Mouse (Mus musculus) forebrain, embryonic 13.5 days (tissue): ENCODE data around the gene Phldb1. TPM values are rescaled to one million over a fixed set of nuclear protein-coding genes. Genes with fewer than 3 reads are reported as not detected.

Source experiments
- ATAC-seq: fragments of 200-750 bp; cut with Nextera tagmentation; 2 replicates; pipeline ENCODE4 v1.8.0; 2017
- H3K27ac ChIP-seq: fragments of 300-500 bp; sonication (generic); 2 replicates; pipeline ENCODE4 v1.5.1; 2015; ENCODE audit warnings: inconsistent platforms, mild to moderate bottlenecking, moderate library complexity
- H3K27me3 ChIP-seq: fragments of 300-500 bp; sonication (generic); 2 replicates; pipeline ENCODE4 v1.6.1; 2015; ENCODE audit warnings: mild to moderate bottlenecking, inconsistent platforms
- H3K36me3 ChIP-seq: fragments of 300-500 bp; sonication (generic); 2 replicates; pipeline ENCODE4 v1.6.1; 2015; ENCODE audit warnings: mild to moderate bottlenecking, inconsistent platforms; ENCODE audit not compliant: poor library complexity, severe bottlenecking
- H3K4me1 ChIP-seq: fragments of 300-500 bp; sonication (generic); 2 replicates; pipeline ENCODE4 v1.6.1; 2015; ENCODE audit warnings: inconsistent platforms
- H3K4me2 ChIP-seq: fragments of 300-500 bp; sonication (generic); 2 replicates; pipeline ENCODE4 v1.6.1; 2015; ENCODE audit warnings: inconsistent platforms, mild to moderate bottlenecking, moderate library complexity
- H3K4me3 ChIP-seq: fragments of 300-500 bp; sonication (generic); 2 replicates; pipeline ENCODE4 v1.5.1; 2015; ENCODE audit warnings: mild to moderate bottlenecking, inconsistent platforms
- H3K9ac ChIP-seq: fragments of 300-500 bp; sonication (generic); 2 replicates; pipeline ENCODE4 v1.6.1; 2015; ENCODE audit warnings: mild to moderate bottlenecking, inconsistent platforms
- H3K9me3 ChIP-seq: fragments of 300-500 bp; sonication (generic); replicated peaks from 2 replicates; pipeline ENCODE4 v1.6.1; 2016; ENCODE audit warnings: inconsistent platforms
- WGBS: fragments of 180-500 bp; shearing (Covaris S2); methylation state at CpG from one replicate; pipeline ENCODE4 v1.1.7; 2015; 5-methylcytosine and 5-hydroxymethylcytosine counted together
- polyA plus RNA-seq: library from polyadenylated mRNA; unstranded; fragments of >200 nt; fragmentation: Nextera tagmentation; extraction: Ambion mirVana; gene quantifications from 2 replicates; pipeline ENCODE4 v1.2.1, GENCODE M21; 2015

Phldb1 gene
- polyA plus RNA-seq, 1 experiment from 2014 or later, result 36.4 TPM

DNA sequence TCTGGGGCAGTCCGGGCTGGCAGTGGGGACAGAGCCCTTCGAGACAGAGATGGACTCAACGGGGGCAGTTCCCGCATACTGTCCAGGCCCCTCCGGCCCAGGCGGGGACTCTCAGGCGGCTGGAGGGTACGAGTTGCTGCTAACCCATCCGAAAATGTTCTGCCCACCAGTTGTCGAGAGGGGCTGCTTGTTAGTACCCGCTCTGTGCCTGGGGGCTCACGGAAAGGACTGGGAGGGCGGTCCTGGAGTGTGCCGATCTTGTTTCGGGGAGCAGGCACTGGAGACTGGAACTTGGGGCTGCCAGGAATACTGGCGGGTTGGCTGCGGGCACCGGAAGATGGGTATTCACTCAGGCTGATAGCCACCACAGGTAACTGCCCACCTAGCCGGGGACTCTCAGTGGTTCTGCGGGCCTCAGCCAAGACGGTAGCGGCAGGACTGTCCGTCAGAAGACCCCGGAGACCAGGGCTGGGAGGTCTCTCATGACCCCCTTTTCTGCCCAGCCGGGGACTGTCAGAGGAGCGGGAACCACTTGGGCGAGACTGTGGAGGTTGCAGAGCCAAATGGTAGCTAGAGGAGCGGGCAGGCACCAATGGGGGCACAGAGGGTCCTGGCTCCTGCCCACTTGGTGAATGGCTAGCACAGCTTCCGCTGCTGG is 19.2 kb downstream of the Phldb1 start:
- no peaks in the 10 kb centered on the region for H3K9me3 ChIP-seq
- peaks cover 32% of the 10 kb centered on the region for H3K4me1 ChIP-seq
- no peak overlapping the region for H3K4me3 ChIP-seq
- WGBS, result 93% methylated on average over 29 of the region's 29 CpGs
- H3K9ac ChIP-seq, result no peak overlapping the region
- H3K27ac ChIP-seq, result no peak overlapping the region
- ATAC-seq, result no peak
- H3K36me3 ChIP-seq, result peaks cover 67% of the 10 kb centered on the region
- H3K4me2 ChIP-seq, result no peak overlapping the region
- no peaks in the 10 kb centered on the region for H3K27me3 ChIP-seq

DNA sequence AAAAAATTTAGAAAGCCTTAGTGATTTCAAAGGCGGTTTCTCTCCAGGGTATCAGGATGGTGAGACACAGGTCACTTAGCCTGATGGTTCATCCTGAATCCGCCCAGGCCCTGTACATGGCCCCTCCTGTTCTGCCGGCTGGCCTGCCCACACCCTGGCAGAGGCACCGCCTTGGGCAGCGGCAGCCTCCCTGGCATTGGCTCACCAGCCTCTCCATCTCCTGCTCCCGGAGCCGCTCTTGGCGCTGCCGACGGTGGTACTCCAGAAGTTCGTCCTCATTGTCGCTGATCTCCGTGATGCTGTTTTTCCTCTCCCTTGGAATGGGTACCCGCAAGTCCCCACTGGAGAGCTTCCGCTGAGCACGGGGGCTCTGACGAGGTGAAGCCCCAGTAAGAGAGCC is 19.9 kb downstream of the Phldb1 start:
- peaks cover 75% of the 10 kb centered on the region for H3K36me3 ChIP-seq
- no peak overlapping the region for H3K27ac ChIP-seq
- H3K27me3 ChIP-seq, result no peaks in the 10 kb centered on the region
- no peak for ATAC-seq
- no peaks in the 10 kb centered on the region for H3K9me3 ChIP-seq
- no peak overlapping the region for H3K4me3 ChIP-seq
- 84% methylated on average over 17 of the region's 17 CpGs for WGBS
- H3K9ac ChIP-seq, result no peak overlapping the region
- peaks cover 25% of the 10 kb centered on the region for H3K4me1 ChIP-seq
- H3K4me2 ChIP-seq, result no peak overlapping the region

DNA sequence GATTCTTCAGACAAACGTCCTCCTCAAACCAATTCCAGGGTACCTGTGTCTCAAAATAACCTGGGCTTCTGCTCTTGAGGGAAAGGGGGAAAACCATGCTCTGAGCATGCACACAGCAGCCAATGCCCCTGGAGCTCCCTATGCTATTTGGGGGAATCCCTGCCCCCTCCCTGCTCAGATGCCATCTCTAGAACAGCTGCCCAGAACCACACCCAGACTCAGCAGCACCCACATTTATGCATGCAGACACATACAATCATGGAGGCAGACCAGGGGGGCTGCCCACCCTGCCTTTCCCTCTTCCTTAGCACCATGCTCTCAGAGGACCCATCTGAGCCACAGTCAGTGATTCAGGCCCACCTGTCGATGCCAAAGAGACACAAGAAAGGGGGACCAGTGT is 21.4 kb downstream of the Phldb1 start:
- H3K36me3 ChIP-seq, result peaks cover 83% of the 10 kb centered on the region
- no peak overlapping the region for H3K4me2 ChIP-seq
- no peaks in the 10 kb centered on the region for H3K27me3 ChIP-seq
- no peak overlapping the region for H3K4me3 ChIP-seq
- no peak overlapping the region for H3K9ac ChIP-seq
- no peak for ATAC-seq
- H3K9me3 ChIP-seq, result no peaks in the 10 kb centered on the region
- peaks cover 23% of the 10 kb centered on the region for H3K4me1 ChIP-seq
- H3K27ac ChIP-seq, result no peak overlapping the region
- 75% methylated on average over 2 of the region's 2 CpGs for WGBS

GRCm38 (mm10) chr9:44713080-44713479 is 21.9 kb downstream of the Phldb1 start:
- Histone ChIP-seq H3K27ac (no peak overlapping the region), H3K36me3 (peaks cover 83% of the 10 kb centered on the region)

GRCm38 (mm10) chr9:44711602-44712001 is 23.4 kb downstream of the Phldb1 start:
- ATAC-seq, result no peak
- H3K27me3 ChIP-seq, result no peaks in the 10 kb centered on the region
- H3K4me3 ChIP-seq, result no peak overlapping the region
- no peaks in the 10 kb centered on the region for H3K9me3 ChIP-seq
- no peak overlapping the region for H3K4me2 ChIP-seq
- WGBS, result 69% methylated on average over 17 of the region's 17 CpGs
- H3K9ac ChIP-seq, result no peak overlapping the region
- peaks cover 26% of the 10 kb centered on the region for H3K4me1 ChIP-seq
- no peak overlapping the region for H3K27ac ChIP-seq
- H3K36me3 ChIP-seq, result peaks cover 82% of the 10 kb centered on the region

More at GRCm38 (mm10) chr9:44713080-44713479, 21.9 kb downstream of the Phldb1 start:
- Histone ChIP-seq H3K9ac (no peak overlapping the region), H3K4me1 (peaks cover 24% of the 10 kb centered on the region), H3K4me3 (no peak overlapping the region), H3K27me3 (no peaks in the 10 kb centered on the region), H3K9me3 (no peaks in the 10 kb centered on the region), H3K4me2 (no peak overlapping the region)
- 92% methylated on average over 6 of the region's 6 CpGs for WGBS
- no peak for ATAC-seq

DNA sequence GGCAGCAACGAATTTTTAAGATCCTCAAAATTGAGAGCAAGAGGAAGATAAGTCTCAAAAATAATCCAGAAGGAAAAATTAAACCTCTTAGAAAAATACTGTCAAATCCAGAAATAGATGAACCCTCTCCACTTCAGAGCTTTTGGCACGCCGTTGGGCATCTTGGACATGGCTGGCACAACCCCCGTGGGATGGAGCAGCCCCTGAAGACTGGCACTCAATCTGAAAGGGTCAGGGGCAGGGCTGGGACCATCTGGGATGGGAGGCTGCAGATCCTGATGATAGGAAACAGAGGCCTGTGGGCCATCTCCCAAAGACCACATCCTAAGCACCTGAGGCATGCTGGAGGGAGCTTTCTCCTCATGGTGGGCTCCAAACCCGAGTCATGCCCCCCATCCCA is 24.8 kb downstream of the Phldb1 start:
- H3K36me3 ChIP-seq, result peaks cover 82% of the 10 kb centered on the region
- H3K9me3 ChIP-seq, result no peaks in the 10 kb centered on the region
- H3K4me1 ChIP-seq, result peaks cover 26% of the 10 kb centered on the region
- H3K27ac ChIP-seq, result no peak overlapping the region
- H3K4me3 ChIP-seq, result no peak overlapping the region
- ATAC-seq, result no peak
- H3K9ac ChIP-seq, result no peak overlapping the region; the same call in 1 of the 2 replicates
- H3K27me3 ChIP-seq, result no peaks in the 10 kb centered on the region
- WGBS, result 86% methylated on average over 5 of the region's 5 CpGs
- no peak overlapping the region for H3K4me2 ChIP-seq

DNA sequence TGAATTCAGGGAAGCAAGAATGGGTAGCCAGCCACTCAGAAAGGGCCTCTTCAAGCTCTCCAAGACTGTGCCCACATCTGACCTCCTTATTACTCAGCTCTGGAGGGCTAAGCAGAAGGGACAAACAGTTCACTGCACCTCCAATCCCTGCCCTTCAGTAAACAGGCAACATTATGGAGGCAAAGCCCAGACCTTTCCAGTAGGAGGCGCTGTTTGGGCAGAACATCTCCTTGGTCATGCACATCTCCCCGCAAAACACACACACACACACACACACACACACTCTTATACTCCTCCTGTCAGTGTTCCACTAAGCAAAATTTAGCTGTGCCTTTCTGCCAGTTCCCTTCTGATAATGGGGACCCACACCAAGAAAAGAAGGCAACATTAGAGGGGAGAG is 25.4 kb downstream of the Phldb1 start:
- Histone ChIP-seq H3K27ac (no peak overlapping the region), H3K9me3 (no peaks in the 10 kb centered on the region), H3K4me1 (peaks cover 26% of the 10 kb centered on the region), H3K9ac (no peak overlapping the region), H3K27me3 (no peaks in the 10 kb centered on the region), H3K4me3 (no peak overlapping the region), H3K36me3 (peaks cover 82% of the 10 kb centered on the region), H3K4me2 (no peak overlapping the region)
- 50% methylated on average over 2 of the region's 2 CpGs for WGBS
- ATAC-seq, result no peak

DNA sequence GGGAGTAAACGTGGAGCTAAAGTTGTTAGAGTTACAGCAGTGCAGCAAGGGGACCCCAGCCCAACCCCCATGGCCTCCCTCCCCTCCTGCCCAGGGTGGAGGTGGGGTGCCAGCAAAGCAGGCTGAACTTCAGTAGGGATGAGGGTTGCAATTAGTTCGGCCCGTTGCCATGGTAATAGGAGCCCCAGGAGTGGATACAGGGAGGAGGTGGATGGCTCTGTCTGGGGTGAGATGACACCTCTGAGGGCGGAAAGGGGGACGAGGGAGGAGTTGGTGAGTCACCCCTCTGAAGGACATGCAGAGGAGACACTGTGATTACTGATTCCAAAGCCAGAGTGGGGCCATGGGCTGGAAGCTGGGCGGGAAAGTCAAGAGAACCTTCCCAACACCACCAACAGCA is 26.1 kb downstream of the Phldb1 start:
- H3K36me3 ChIP-seq, result peaks cover 84% of the 10 kb centered on the region

DNA sequence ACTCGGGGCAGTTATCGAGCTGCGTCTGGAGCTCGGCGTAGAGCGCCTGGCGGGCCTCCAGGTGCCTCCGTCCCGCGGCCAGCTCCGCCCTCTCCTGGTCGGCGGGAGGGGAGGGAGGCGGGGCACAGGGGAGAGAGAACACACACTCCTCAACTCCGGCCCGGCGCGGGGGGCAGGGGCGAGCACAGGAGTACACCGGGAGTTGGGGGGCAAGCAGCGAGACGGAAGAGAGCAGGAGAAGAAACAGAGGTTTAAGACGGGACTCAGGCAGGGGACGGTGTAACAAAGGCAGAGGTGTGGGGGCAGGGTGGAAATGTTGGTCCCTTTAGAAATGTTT is 26.6 kb downstream of the Phldb1 start:
- Histone ChIP-seq H3K36me3 (peaks cover 84% of the 10 kb centered on the region), H3K9ac (peak overlapping the region; percentile 62), H3K9me3 (no peaks in the 10 kb centered on the region), H3K4me1 (peaks cover 26% of the 10 kb centered on the region), H3K4me2 (peak overlapping the region; percentile 74), H3K27ac (no peak overlapping the region; the same call in 1 of the 2 replicates), H3K27me3 (no peaks in the 10 kb centered on the region), H3K4me3 (peak overlapping the region; percentile 38)
- 2% methylated on average over 24 of the region's 24 CpGs for WGBS
- ATAC-seq, result peak; percentile 76

More for the DNA sequence above, 26.1 kb downstream of the Phldb1 start:
- WGBS, result 18% methylated on average over 6 of the region's 6 CpGs
- 0 out of 2 replicates have a peak, but pooled peaks have one; percentile 31 for ATAC-seq
- Histone ChIP-seq H3K27ac (no peak overlapping the region), H3K4me1 (peaks cover 26% of the 10 kb centered on the region), H3K27me3 (no peaks in the 10 kb centered on the region), H3K4me2 (peak overlapping the region; percentile 74), H3K4me3 (peak overlapping the region; percentile 38), H3K9ac (peak overlapping the region; percentile 62; the same call in 1 of the 2 replicates), H3K9me3 (no peaks in the 10 kb centered on the region)

DNA sequence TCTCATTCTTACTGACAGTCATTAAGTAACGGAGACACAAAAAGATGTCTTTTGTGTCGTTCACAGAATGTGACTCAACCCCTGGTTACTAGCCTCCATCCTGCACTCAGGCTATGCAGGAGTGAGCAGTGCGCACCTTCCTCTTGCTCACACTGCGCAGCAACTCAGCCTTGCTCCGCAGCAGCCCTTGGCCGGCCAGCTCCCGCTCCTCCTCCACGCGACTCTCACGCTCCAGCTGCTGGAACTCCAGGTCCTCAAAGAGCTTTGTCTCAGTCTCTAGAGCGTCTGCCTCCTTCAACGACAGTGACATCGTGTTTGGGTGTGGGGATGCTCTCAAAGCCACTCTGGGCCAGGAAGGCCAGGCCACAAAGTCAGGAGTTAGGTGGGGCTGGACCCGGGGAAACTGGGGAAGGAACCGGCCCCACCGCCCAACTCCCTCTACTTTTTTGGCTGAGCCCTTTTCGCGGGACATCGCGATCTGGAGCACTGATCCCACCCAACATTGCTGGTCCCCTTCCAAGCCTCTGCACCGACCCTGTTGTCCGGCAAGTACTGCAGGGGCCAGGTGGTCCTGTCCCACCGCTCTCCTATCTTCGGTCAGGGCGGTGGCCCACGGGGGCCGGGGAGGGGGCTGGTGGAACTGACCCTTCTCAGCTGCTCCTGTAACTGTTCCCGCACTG is 27.1 kb downstream of the Phldb1 start:
- Histone ChIP-seq H3K9me3 (no peaks in the 10 kb centered on the region), H3K27me3 (no peaks in the 10 kb centered on the region), H3K36me3 (peaks cover 84% of the 10 kb centered on the region), H3K4me2 (peak overlapping the region; percentile 74), H3K4me3 (peak overlapping the region; percentile 38), H3K27ac (no peak overlapping the region; the same call in 1 of the 2 replicates), H3K4me1 (peaks cover 26% of the 10 kb centered on the region), H3K9ac (peak overlapping the region; percentile 62)
- 10% methylated on average over 28 of the region's 28 CpGs for WGBS
- ATAC-seq, result 0 out of 2 replicates have a peak, but pooled peaks have one; percentile 39

DNA sequence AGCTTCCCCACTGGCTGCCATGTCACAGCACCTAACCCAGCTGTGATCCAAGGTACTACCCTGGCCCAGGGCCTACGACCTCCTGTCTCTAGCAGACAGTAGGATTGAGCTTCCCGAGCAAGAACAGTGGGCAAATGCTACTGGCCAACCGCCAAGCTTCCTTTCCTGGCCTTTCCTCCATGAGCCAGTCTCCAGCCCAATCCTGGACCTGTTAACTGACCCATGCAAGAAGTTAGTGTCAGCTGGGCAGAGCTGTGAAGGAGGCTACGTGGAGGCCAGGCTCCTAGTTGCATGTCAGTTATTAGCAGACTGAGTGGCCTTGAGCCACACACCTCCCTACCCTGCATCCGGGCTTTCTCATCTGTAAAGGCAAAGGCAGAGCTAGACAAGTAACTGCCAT is 35.3 kb downstream of the Phldb1 start:
- no peak for ATAC-seq
- Histone ChIP-seq H3K36me3 (peaks cover 99% of the 10 kb centered on the region), H3K4me3 (no peak overlapping the region), H3K9me3 (no peaks in the 10 kb centered on the region), H3K4me2 (no peak overlapping the region), H3K9ac (no peak overlapping the region), H3K4me1 (no peaks in the 10 kb centered on the region), H3K27me3 (no peaks in the 10 kb centered on the region), H3K27ac (no peak overlapping the region)
- 90% methylated on average over 5 of the region's 5 CpGs for WGBS

GRCm38 (mm10) chr9:44699196-44699595 is 35.8 kb downstream of the Phldb1 start:
- no peak for ATAC-seq
- H3K27me3 ChIP-seq, result no peaks in the 10 kb centered on the region
- no peak overlapping the region for H3K27ac ChIP-seq
- no peaks in the 10 kb centered on the region for H3K4me1 ChIP-seq
- H3K9me3 ChIP-seq, result no peaks in the 10 kb centered on the region
- no peak overlapping the region for H3K9ac ChIP-seq
- H3K4me3 ChIP-seq, result no peak overlapping the region
- 90% methylated on average over 10 of the region's 10 CpGs for WGBS
- H3K4me2 ChIP-seq, result no peak overlapping the region
- H3K36me3 ChIP-seq, result peaks cover 100% of the 10 kb centered on the region
